Comparison of ENCODE assay signal across 11 mouse cellular contexts in genomic region chr12:93549900-93550299, GRCm38 (mm10).
DNase-seq lines count a peak whose midpoint lies in the region; ATAC-seq and TF ChIP-seq lines count a peak whose summit lies in the region.
"Had no signal": no experiment of that assay in that cellular context is flagged by ENCODE, and none has a peak within 500 bp of the region (broad histone marks: within the 10 kb centered on the region; RNA-seq: fewer than 3 reads in every experiment).

No protein-coding gene starts in this region.

- H3K9ac ChIP-seq in forebrain, postnatal 0 days, result no peak overlapping the region
- H3K9ac ChIP-seq in limb, embryonic 14.5 days (ENCODE audit: low read depth, low read length, severe bottlenecking), result no peak overlapping the region
- H3K9ac ChIP-seq: embryonic facial prominence, embryonic 13.5 days; heart, embryonic 15.5 days; midbrain, embryonic 13.5 days had no signal

- DNase-seq in forebrain, postnatal 0 days, result peak; percentile 69
- DNase-seq in forebrain, embryonic 10.5 days (ENCODE audit: extremely low spot score, low spot score), result no peak
- DNase-seq in limb, embryonic 14.5 days (ENCODE audit: low spot score), result peak; percentile 63
- no peak for DNase-seq in limb, embryonic 10.5 days (ENCODE audit: low spot score)
- DNase-seq in R1 (ENCODE audit: low read depth, low spot score), result peak; percentile 6
- no peak for DNase-seq in adrenal gland, postnatal 25 days
- no peak for DNase-seq in adrenal gland, adult 18-20 months (ENCODE audit: low spot score in 2 of 2)

- TF ChIP-seq CTCF in forebrain, postnatal 0 days (IDR thresholded peaks at IDR 0.05; ENCODE audit: low read depth), result peak; percentile 81

- H3K27ac ChIP-seq in forebrain, postnatal 0 days (ENCODE audit: low read depth, low read length), result no peak overlapping the region
- no peak overlapping the region for H3K27ac ChIP-seq in forebrain, embryonic 10.5 days
- H3K27ac ChIP-seq in limb, embryonic 14.5 days (replicated peaks; ENCODE audit: low read depth, low read length), result no peak overlapping the region
- no peak overlapping the region for H3K27ac ChIP-seq in limb, embryonic 10.5 days
- H3K27ac ChIP-seq: embryonic facial prominence, embryonic 13.5 days; heart, embryonic 15.5 days; midbrain, embryonic 13.5 days had no signal

- no peaks in the 10 kb centered on the region for H3K27me3 ChIP-seq in forebrain, postnatal 0 days (ENCODE audit: insufficient read depth, low read length)
- H3K27me3 ChIP-seq in forebrain, embryonic 10.5 days (ENCODE audit: poor library complexity, severe bottlenecking), result no peaks in the 10 kb centered on the region
- H3K27me3 ChIP-seq in limb, embryonic 14.5 days (ENCODE audit: control insufficient read depth, insufficient read depth, low read length), result no peaks in the 10 kb centered on the region
- H3K27me3 ChIP-seq in limb, embryonic 10.5 days (ENCODE audit: low read depth, poor library complexity, severe bottlenecking), result no peaks in the 10 kb centered on the region
- H3K27me3 ChIP-seq: embryonic facial prominence, embryonic 13.5 days; heart, embryonic 15.5 days; midbrain, embryonic 13.5 days had no signal

- no peak overlapping the region for H3K4me2 ChIP-seq in forebrain, postnatal 0 days (ENCODE audit: low read depth)
- H3K4me2 ChIP-seq in limb, embryonic 14.5 days (replicated peaks; ENCODE audit: low read depth, low read length, severe bottlenecking), result no peak overlapping the region
- H3K4me2 ChIP-seq: embryonic facial prominence, embryonic 13.5 days; heart, embryonic 15.5 days; midbrain, embryonic 13.5 days had no signal

- TF ChIP-seq POLR2A in limb, embryonic 14.5 days (IDR thresholded peaks at IDR 0.05; ENCODE audit: borderline replicate concordance, extremely low read depth, insufficient read depth, insufficient read length), result no peak

- no peaks in the 10 kb centered on the region for H3K9me3 ChIP-seq in forebrain, postnatal 0 days (ENCODE audit: low read length)
- no peaks in the 10 kb centered on the region for H3K9me3 ChIP-seq in forebrain, embryonic 10.5 days
- no peaks in the 10 kb centered on the region for H3K9me3 ChIP-seq in limb, embryonic 14.5 days (ENCODE audit: control insufficient read depth, low read length)
- no peaks in the 10 kb centered on the region for H3K9me3 ChIP-seq in limb, embryonic 10.5 days (replicated peaks)
- H3K9me3 ChIP-seq: embryonic facial prominence, embryonic 13.5 days; heart, embryonic 15.5 days; midbrain, embryonic 13.5 days had no signal

- WGBS in forebrain, postnatal 0 days, result 13% methylated on average over 4 of the region's 4 CpGs
- WGBS in forebrain, embryonic 10.5 days, result 41% methylated on average over 4 of the region's 4 CpGs
- 29% methylated on average over 4 of the region's 4 CpGs for WGBS in limb, embryonic 14.5 days
- WGBS in limb, embryonic 10.5 days, result 38% methylated on average over 4 of the region's 4 CpGs

- no peaks in the 10 kb centered on the region for H3K36me3 ChIP-seq in forebrain, postnatal 0 days (ENCODE audit: insufficient read depth)
- no peaks in the 10 kb centered on the region for H3K36me3 ChIP-seq in forebrain, embryonic 10.5 days (replicated peaks)
- H3K36me3 ChIP-seq in limb, embryonic 14.5 days (ENCODE audit: control insufficient read depth, insufficient read depth, low read length), result no peaks in the 10 kb centered on the region
- H3K36me3 ChIP-seq in limb, embryonic 10.5 days, result no peaks in the 10 kb centered on the region
- H3K36me3 ChIP-seq: embryonic facial prominence, embryonic 13.5 days; heart, embryonic 15.5 days; midbrain, embryonic 13.5 days had no signal

- ATAC-seq in forebrain, postnatal 0 days, result no peak
- ATAC-seq in limb, embryonic 14.5 days (ENCODE audit: low FRiP score, low read depth), result no peak
- ATAC-seq in megakaryocyte progenitor cell, adult 5-6 weeks (replicated peaks; ENCODE audit: poor library complexity), result peak; percentile 74
- ATAC-seq: midbrain, embryonic 13.5 days had no signal

- H3K4me3 ChIP-seq in forebrain, postnatal 0 days (ENCODE audit: low read depth, low read length), result no peak overlapping the region
- no peak overlapping the region for H3K4me3 ChIP-seq in forebrain, embryonic 10.5 days
- no peak overlapping the region for H3K4me3 ChIP-seq in limb, embryonic 14.5 days (replicated peaks; ENCODE audit: low read length)
- no peak overlapping the region for H3K4me3 ChIP-seq in limb, embryonic 10.5 days
- H3K4me3 ChIP-seq: embryonic facial prominence, embryonic 13.5 days; heart, embryonic 15.5 days; midbrain, embryonic 13.5 days had no signal

- H3K4me1 ChIP-seq in forebrain, postnatal 0 days (ENCODE audit: insufficient read depth), result no peaks in the 10 kb centered on the region
- H3K4me1 ChIP-seq in forebrain, embryonic 10.5 days, result no peaks in the 10 kb centered on the region
- H3K4me1 ChIP-seq in limb, embryonic 14.5 days (ENCODE audit: control insufficient read depth, insufficient read depth, low read length), result no peaks in the 10 kb centered on the region
- H3K4me1 ChIP-seq in limb, embryonic 10.5 days, result no peaks in the 10 kb centered on the region
- H3K4me1 ChIP-seq: embryonic facial prominence, embryonic 13.5 days; heart, embryonic 15.5 days; midbrain, embryonic 13.5 days had no signal

Comparison
In these comparisons a context has a peak if more than half of its experiments do, and no peak if none do; other contexts are left out.
1. DNase-seq: peak in forebrain, postnatal 0 days (single experiment), limb, embryonic 14.5 days (single experiment) and R1 (single experiment); none in forebrain, embryonic 10.5 days (single experiment), limb, embryonic 10.5 days (single experiment), adrenal gland, postnatal 25 days (single experiment) and adrenal gland, adult 18-20 months (0 of 2).